Mouse (Mus musculus) liver, adult 2 months (tissue): ENCODE data around the gene Cdh22. TPM values are rescaled to one million over a fixed set of nuclear protein-coding genes. Genes with fewer than 3 reads are reported as not detected.

Experiments used
- DNase-seq: peaks from one replicate; pipeline ENCODE4 v3.0.0-alpha.2; 2011; ENCODE audit warnings: low read depth, low spot score; ENCODE audit errors: extremely low read depth
- H3K27ac ChIP-seq: fragments of 200-500 bp; replicated peaks from 2 replicates; pipeline ENCODE4 v1.5.1; 2012; ENCODE audit warnings: low read depth, mild to moderate bottlenecking, control low read depth, inconsistent platforms, low read length; ENCODE audit not compliant: insufficient read depth
- H3K27me3 ChIP-seq: fragments of 200-500 bp; 2 replicates; pipeline ENCODE4 v1.6.1; 2012; ENCODE audit warnings: mild to moderate bottlenecking, moderate library complexity, low read length, inconsistent platforms; ENCODE audit not compliant: control insufficient read depth, insufficient read depth
- H3K36me3 ChIP-seq: fragments of 200-500 bp; 2 replicates; pipeline ENCODE4 v1.6.1; 2012; ENCODE audit warnings: low read length, inconsistent platforms; ENCODE audit not compliant: control insufficient read depth, insufficient read depth
- H3K4me1 ChIP-seq: fragments of 200-500 bp; 2 replicates; pipeline ENCODE4 v1.6.1; 2011; ENCODE audit warnings: low read length; ENCODE audit not compliant: control insufficient read depth, insufficient read depth
- H3K4me3 ChIP-seq: fragments of 200-500 bp; 2 replicates; pipeline ENCODE4 v1.5.1; 2011; ENCODE audit warnings: low read depth, mild to moderate bottlenecking, control low read depth, low read length, moderate library complexity; ENCODE audit not compliant: insufficient read depth
- H3K79me2 ChIP-seq: fragments of 200-500 bp; 2 replicates; pipeline ENCODE4 v1.6.1; 2012; ENCODE audit warnings: inconsistent platforms, mild to moderate bottlenecking, low read length, moderate library complexity; ENCODE audit not compliant: control insufficient read depth, insufficient read depth
- H3K9ac ChIP-seq: fragments of 200-500 bp; 2 replicates; pipeline ENCODE4 v1.6.1; 2012; ENCODE audit warnings: low read depth, mild to moderate bottlenecking, control low read depth, inconsistent platforms, low read length
- CTCF ChIP-seq: fragments of 200-500 bp; IDR thresholded peaks from 2 replicates; pipeline ENCODE4 v1.5.1; 2011; ENCODE audit warnings: low read depth, low read length, control low read depth
- POLR2A ChIP-seq: fragments of 200-500 bp; IDR thresholded peaks from 2 replicates; pipeline ENCODE4 v1.6.1; 2011; ENCODE audit warnings: low read length, control low read depth; ENCODE audit not compliant: insufficient read depth; ENCODE audit errors: extremely low read depth
- WGBS: fragments of 180-500 bp; shearing (Covaris S2); methylation state at CpG from one replicate; pipeline ENCODE4 v1.1.7; 2018; 5-methylcytosine and 5-hydroxymethylcytosine counted together
- polyA plus RNA-seq: library from polyadenylated mRNA; depleted of rRNA; stranded (reverse); fragments of >200 nt; gene quantifications from 2 replicates; pipeline ENCODE4 v1.2.3, GENCODE M21; 2012
- total RNA-seq: library from RNA; depleted of rRNA; stranded (reverse); fragments of >200 nt; gene quantifications from 2 replicates; pipeline ENCODE4 v1.2.3, GENCODE M21; 2014

Cdh22 gene
- total and polyA plus RNA-seq, 2 experiments = not detected

DNA sequence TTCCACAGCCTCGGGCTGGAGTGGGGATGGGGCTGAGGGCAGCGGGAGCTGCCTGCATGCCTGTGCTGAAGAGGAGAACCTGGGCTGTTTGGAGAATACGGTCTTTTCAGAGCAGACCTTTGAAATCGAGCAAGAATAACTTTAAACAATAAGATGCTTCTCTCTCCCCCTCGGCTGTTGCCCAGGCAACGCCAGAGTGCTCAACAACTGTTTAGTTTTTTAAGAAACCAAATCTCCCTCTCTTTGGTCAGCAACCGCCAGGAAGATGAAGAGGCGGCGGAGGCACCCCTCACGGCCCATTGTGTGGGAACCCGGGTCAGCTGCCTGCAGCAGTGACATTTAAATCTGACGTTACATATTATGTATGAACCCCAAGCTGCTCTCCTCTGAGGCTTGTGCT lies 32.1 kb upstream of the Cdh22 start:
- TF ChIP-seq POLR2A (no peak), CTCF (no peak)
- no peaks in the 10 kb centered on the region for H3K27me3 ChIP-seq
- H3K27ac ChIP-seq = no peak overlapping the region
- no peak for DNase-seq
- no peak overlapping the region for H3K4me3 ChIP-seq
- H3K79me2 ChIP-seq = no peaks in the 10 kb centered on the region
- no peaks in the 10 kb centered on the region for H3K36me3 ChIP-seq
- 35% methylated on average over 12 of the region's 12 CpGs for WGBS
- no peak overlapping the region for H3K9ac ChIP-seq
- H3K4me1 ChIP-seq = no peaks in the 10 kb centered on the region

DNA sequence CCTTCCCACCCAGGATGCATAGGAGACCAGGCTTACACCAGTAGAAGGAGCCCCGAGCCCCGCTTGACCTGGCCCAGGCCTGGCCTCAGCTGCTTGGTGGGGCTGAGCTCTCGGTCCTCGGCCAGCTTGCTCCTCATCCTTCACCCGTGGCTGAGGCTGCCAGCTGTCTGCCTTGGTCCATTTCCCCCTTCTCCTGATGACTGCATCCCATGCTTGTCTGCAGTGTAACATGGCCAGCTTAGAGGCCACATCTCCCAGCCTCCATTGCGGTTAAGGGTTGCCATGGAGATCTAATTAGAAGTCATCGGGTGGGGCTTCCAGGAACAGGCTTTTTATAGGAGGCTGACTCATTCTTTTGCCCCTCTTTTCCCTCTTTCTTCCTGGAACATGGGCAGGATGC lies 29.2 kb upstream of the Cdh22 start:
- WGBS = 69% methylated on average over 7 of the region's 7 CpGs
- no peak overlapping the region for H3K4me3 ChIP-seq
- H3K27me3 ChIP-seq = no peaks in the 10 kb centered on the region
- no peaks in the 10 kb centered on the region for H3K79me2 ChIP-seq
- H3K36me3 ChIP-seq = no peaks in the 10 kb centered on the region
- no peak for DNase-seq
- no peaks in the 10 kb centered on the region for H3K4me1 ChIP-seq
- H3K27ac ChIP-seq = no peak overlapping the region
- H3K9ac ChIP-seq = no peak overlapping the region
- TF ChIP-seq CTCF = no peak
- no peak for TF ChIP-seq POLR2A

DNA sequence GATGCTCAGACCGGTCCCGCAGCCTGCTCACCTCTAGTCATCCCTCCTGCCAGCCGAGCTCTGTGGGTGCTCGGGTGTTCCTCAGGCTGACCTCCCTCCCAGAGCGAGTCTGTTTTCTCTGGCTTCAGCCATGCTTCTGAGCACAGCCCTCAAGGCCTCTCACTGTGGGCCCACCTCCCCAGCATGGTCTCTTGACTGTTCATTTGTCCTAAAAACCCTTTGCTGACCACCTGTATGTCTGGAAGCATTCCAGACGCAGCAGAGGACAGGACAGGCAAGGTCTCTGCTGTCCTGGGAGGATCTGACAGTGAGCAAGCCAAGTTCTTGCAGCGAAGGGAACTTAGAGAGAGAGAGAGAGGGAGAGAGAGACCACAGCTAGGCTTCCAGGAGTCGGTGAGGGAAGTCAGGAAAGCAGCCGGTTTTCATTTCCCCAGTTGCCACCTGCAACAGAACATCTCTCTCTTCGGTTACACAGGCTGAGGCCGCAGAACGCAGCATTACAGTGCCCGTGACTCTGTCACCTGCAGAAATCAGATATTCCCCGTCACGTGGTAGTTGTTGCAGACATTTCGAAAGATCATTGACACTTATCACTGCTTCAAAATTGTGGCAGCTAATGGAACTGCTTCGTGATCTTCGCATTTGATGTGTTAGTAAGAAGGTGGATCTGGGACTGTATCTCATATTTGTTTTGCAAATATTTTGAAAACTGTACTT lies 27.8 kb upstream of the Cdh22 start:
- no peak overlapping the region for H3K27ac ChIP-seq
- H3K9ac ChIP-seq = no peak overlapping the region
- TF ChIP-seq POLR2A (no peak), CTCF (no peak)
- H3K79me2 ChIP-seq = no peaks in the 10 kb centered on the region
- 54% methylated on average over 18 of the region's 18 CpGs for WGBS
- H3K4me1 ChIP-seq = no peaks in the 10 kb centered on the region
- DNase-seq = no peak
- H3K4me3 ChIP-seq = no peak overlapping the region
- no peaks in the 10 kb centered on the region for H3K36me3 ChIP-seq
- no peaks in the 10 kb centered on the region for H3K27me3 ChIP-seq

DNA sequence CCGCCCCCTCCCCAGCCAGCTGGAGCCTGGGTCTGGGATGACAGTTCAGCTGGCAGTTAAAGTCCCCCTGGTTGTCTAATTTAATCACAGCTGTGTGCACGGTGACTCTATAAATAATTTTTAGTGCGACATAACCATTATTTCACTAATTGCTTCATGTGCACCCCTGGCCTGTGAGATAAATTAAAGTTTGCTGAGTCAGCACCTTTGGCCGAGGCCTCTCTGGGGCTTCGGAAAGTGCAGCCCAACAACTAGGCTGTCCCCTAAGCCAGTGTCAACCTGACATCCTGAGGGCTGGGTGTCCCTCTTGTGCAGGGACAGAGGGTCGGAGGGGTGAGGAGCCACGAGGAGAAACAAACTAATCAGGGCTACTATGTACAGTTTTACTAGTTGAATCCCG lies 25.2 kb upstream of the Cdh22 start:
- TF ChIP-seq CTCF (no peak), POLR2A (no peak)
- no peaks in the 10 kb centered on the region for H3K4me1 ChIP-seq
- H3K79me2 ChIP-seq = no peaks in the 10 kb centered on the region
- H3K36me3 ChIP-seq = no peaks in the 10 kb centered on the region
- no peak overlapping the region for H3K9ac ChIP-seq
- no peak overlapping the region for H3K27ac ChIP-seq
- 83% methylated on average over 8 of the region's 8 CpGs for WGBS
- DNase-seq = no peak
- H3K4me3 ChIP-seq = no peak overlapping the region
- no peaks in the 10 kb centered on the region for H3K27me3 ChIP-seq

DNA sequence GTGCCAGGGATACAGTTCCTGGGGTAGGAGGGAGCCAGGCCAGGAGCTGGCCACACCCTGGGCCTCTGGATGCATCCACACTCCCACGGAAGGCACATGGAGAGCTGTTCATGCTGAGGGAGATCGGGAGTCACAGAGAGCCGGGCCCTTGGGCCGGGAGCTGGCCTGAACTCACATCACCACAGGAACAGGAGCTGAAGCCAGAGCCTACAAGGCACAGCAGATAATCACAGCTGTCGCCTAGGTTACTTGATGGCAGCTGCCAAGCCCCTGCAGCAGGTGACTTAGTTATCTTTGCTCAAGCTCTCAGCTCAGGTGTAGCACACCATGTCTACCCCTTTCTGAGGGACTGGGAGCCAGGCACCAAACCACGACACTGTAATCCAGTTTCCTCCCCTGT lies 23.7 kb upstream of the Cdh22 start:
- Histone ChIP-seq H3K9ac (no peak overlapping the region), H3K4me1 (no peaks in the 10 kb centered on the region), H3K79me2 (no peaks in the 10 kb centered on the region), H3K27ac (no peak overlapping the region), H3K27me3 (no peaks in the 10 kb centered on the region), H3K36me3 (no peaks in the 10 kb centered on the region), H3K4me3 (no peak overlapping the region)
- TF ChIP-seq POLR2A (no peak), CTCF (no peak)
- WGBS = 76% methylated on average over 6 of the region's 6 CpGs
- DNase-seq = no peak

- H3K27me3 ChIP-seq = no peaks in the 10 kb centered on the region; the same call in 1 of the 2 replicates
- no peak overlapping the region for H3K27ac ChIP-seq
- no peak overlapping the region for H3K4me3 ChIP-seq
- no peaks in the 10 kb centered on the region for H3K36me3 ChIP-seq
- no peaks in the 10 kb centered on the region for H3K79me2 ChIP-seq
- TF ChIP-seq CTCF (no peak), POLR2A (no peak)
- WGBS = 62% methylated on average over 11 of the region's 11 CpGs
- no peak for DNase-seq
- no peak overlapping the region for H3K9ac ChIP-seq
- H3K4me1 ChIP-seq = no peaks in the 10 kb centered on the region
Measured at GRCm38 (mm10) chr2:165257151-165257834, 22.6 kb upstream of the Cdh22 start.
